Mouse (Mus musculus): ENCODE results near the gene Gm14862. TPM values are rescaled to one million over a fixed set of nuclear protein-coding genes. Genes with fewer than 3 reads are reported as not detected.

The Gm14862 gene
- total and polyA plus RNA-seq, 3 experiments: not detected

DNA sequence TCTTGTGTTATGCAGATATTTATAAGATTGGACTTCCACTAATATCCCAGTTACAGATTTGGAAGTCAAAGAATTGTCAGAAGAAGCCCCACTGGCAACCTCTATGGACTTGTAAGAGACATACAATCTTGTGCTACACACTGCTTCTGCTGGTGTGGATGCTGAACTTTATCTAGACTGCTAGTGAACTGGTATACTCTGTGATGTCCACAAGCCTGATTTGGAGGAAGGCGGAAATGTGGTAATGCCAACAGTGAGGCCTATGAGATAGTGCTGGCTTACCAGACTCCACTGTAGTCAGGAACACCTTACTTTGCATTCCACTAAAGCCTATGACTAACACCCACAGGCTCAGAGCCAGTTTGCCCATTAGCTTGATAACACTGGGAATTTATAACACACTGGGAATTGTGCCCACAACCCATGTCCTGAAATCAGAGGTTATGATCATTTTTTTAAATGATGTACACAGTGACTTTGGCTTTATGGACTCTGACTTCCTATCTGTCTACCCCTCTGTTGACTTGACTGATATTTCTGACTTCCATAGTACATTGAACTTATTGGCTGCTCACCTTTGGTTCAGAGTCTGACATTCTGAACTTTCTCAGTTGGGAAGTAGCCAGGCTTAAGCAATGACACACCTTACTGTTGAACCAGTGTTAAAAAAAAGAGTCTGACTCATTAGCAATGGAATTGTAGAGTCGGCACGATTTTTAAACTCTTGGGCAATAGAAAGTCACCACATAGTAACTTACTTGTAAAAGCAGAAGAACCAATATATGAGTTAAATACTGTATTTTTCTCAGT is 34.1 kb downstream of the Gm14862 start:
- Histone ChIP-seq H3K36me3 (replicated peaks in 1 of 2; ENCODE audit: control insufficient read depth in 1 of 2, insufficient read depth in 1 of 2, low read length in 1 of 2) (no peaks in the 10 kb centered on the region), H3K27me3 (replicated peaks) (no peaks in the 10 kb centered on the region), H3K9ac (ENCODE audit: insufficient read depth, low read depth) (no peak overlapping the region), H3K4me2 (ENCODE audit: insufficient read depth, low read depth, poor library complexity, severe bottlenecking) (no peak overlapping the region), H3K4me3 (replicated peaks in 1 of 3; ENCODE audit: low read depth in 2 of 3, low read length in 2 of 3, poor library complexity in 1 of 3) (no peak overlapping the region), H3K27ac (ENCODE audit: insufficient read depth, low read depth) (no peak overlapping the region), H3K9me3 (replicated peaks; ENCODE audit: low read length) (no peaks in the 10 kb centered on the region), H3K4me1 (ENCODE audit: control insufficient read depth in 1 of 2, insufficient read depth in 2 of 2) (peaks cover 0 to 10% of the 10 kb centered on the region in 2 experiments; a peak in 2 of 4 replicates), H3K79me2 (replicated peaks; ENCODE audit: control insufficient read depth, extremely low read depth, insufficient read depth, poor library complexity, severe bottlenecking) (no peaks in the 10 kb centered on the region)
- dilution Hi-C loops (cut with MboI; ENCODE audit: extremely low pct_ligation_motif_present, extremely low pct_unique_long_range_greater_than_20kb, low sequenced_read_pairs): no loop called here
- in situ Hi-C loops (cut with MboI; ENCODE audit: low pct_ligation_motif_present, low pct_unique_long_range_greater_than_20kb, low sequenced_read_pairs): no loop called here
- DNase-seq (ENCODE audit: extremely low read depth): no peak
- no peak for TF ChIP-seq PAX5 (IDR thresholded peaks at IDR 0.05; ENCODE audit: low read length)
- TF ChIP-seq USF2 (conservative IDR thresholded peaks at IDR 0.05; ENCODE audit: low read depth, low read length): no peak
- no peak for TF ChIP-seq MAFK (IDR thresholded peaks at IDR 0.05; ENCODE audit: insufficient replicate concordance, low read length)
- TF ChIP-seq RAD21 (IDR thresholded peaks at IDR 0.05; ENCODE audit: low read depth, low read length): no peak
- TF ChIP-seq HCFC1 (IDR thresholded peaks at IDR 0.05; ENCODE audit: low read depth, low read length): no peak
- TF ChIP-seq SIN3A (IDR thresholded peaks at IDR 0.05; ENCODE audit: low read length): no peak
- no peak for TF ChIP-seq IRF4 (IDR thresholded peaks at IDR 0.05; ENCODE audit: low read depth, low read length)
- TF ChIP-seq ZKSCAN1 (IDR thresholded peaks at IDR 0.05; ENCODE audit: borderline replicate concordance, low read depth, low read length): no peak
- no peak for TF ChIP-seq SMC3 (IDR thresholded peaks at IDR 0.05; ENCODE audit: low read depth, low read length)
- TF ChIP-seq MEF2A (IDR thresholded peaks at IDR 0.05; ENCODE audit: borderline replicate concordance, low read depth, low read length): no peak
- TF ChIP-seq EP300 (IDR thresholded peaks at IDR 0.05; ENCODE audit: low read length): no peak
- no peak for TF ChIP-seq ETS1 (conservative IDR thresholded peaks at IDR 0.05; ENCODE audit: low read depth, low read length)

- in situ Hi-C loops (cut with MboI; ENCODE audit: low pct_ligation_motif_present, low pct_unique_long_range_greater_than_20kb, low sequenced_read_pairs): no loop called here
- no peaks in the 10 kb centered on the region for H3K79me2 ChIP-seq (replicated peaks; ENCODE audit: control insufficient read depth, extremely low read depth, insufficient read depth, poor library complexity, severe bottlenecking)
- TF ChIP-seq ETS1 (conservative IDR thresholded peaks at IDR 0.05; ENCODE audit: low read depth, low read length) (no peak), MAFK (IDR thresholded peaks at IDR 0.05; ENCODE audit: insufficient replicate concordance, low read length) (no peak), USF2 (conservative IDR thresholded peaks at IDR 0.05; ENCODE audit: low read depth, low read length) (no peak), EP300 (IDR thresholded peaks at IDR 0.05; ENCODE audit: low read length) (no peak)
- DNase-seq (ENCODE audit: extremely low read depth): no peak
- no peak overlapping the region for H3K9ac ChIP-seq (ENCODE audit: insufficient read depth, low read depth)
- H3K9me3 ChIP-seq (replicated peaks; ENCODE audit: low read length): no peaks in the 10 kb centered on the region
- H3K4me1 ChIP-seq (ENCODE audit: control insufficient read depth in 1 of 2, insufficient read depth in 2 of 2): peaks cover 0 to 10% of the 10 kb centered on the region in 2 experiments; a peak in 2 of 4 replicates
- H3K4me3 ChIP-seq (replicated peaks in 1 of 3; ENCODE audit: low read depth in 2 of 3, low read length in 2 of 3, poor library complexity in 1 of 3): no peak overlapping the region
- H3K4me2 ChIP-seq (ENCODE audit: insufficient read depth, low read depth, poor library complexity, severe bottlenecking): no peak overlapping the region
- no peaks in the 10 kb centered on the region for H3K27me3 ChIP-seq (replicated peaks)
- dilution Hi-C loops (cut with MboI; ENCODE audit: extremely low pct_ligation_motif_present, extremely low pct_unique_long_range_greater_than_20kb, low sequenced_read_pairs): no loop called here
- no peaks in the 10 kb centered on the region for H3K36me3 ChIP-seq (replicated peaks in 1 of 2; ENCODE audit: control insufficient read depth in 1 of 2, insufficient read depth in 1 of 2, low read length in 1 of 2)
- H3K27ac ChIP-seq (ENCODE audit: insufficient read depth, low read depth): no peak overlapping the region
Observed at GRCm38 (mm10) chrX:9221736-9222135, 35.0 kb downstream of the Gm14862 start.

Data from CH12.LX (cell line).